Mouse (Mus musculus) testis, adult 2 months (tissue): ENCODE measurements around the gene Drd1.

Experiments used
- CTCF ChIP-seq: fragments of 200-500 bp; IDR thresholded peaks from 2 replicates; pipeline ENCODE4 v1.5.1; 2012; ENCODE audit warnings: low read depth, mild to moderate bottlenecking, inconsistent platforms, low read length, moderate library complexity; ENCODE audit not compliant: control insufficient read depth, insufficient read depth, insufficient replicate concordance
- POLR2A ChIP-seq: fragments of 200-500 bp; IDR thresholded peaks from 2 replicates; pipeline ENCODE4 v1.6.1; 2012; ENCODE audit warnings: low read depth, mild to moderate bottlenecking, inconsistent platforms, low read length, moderate library complexity; ENCODE audit not compliant: control insufficient read depth

- TF ChIP-seq POLR2A (no peak), CTCF (no peak)
Measured at GRCm38 (mm10) chr13:54094963-54095362, 39.5 kb upstream of the Drd1 start.
